Mouse (Mus musculus) lung, adult 18-20 months (tissue): ENCODE data around the gene Fam166a.
A peak's percentile ranks its signal among the peaks of the same experiment; 100 is the strongest.

Experiments
- DNase-seq, 2 experiments: peaks; one replicate each; pipeline ENCODE4 v3.0.0; 2022; ENCODE audit warnings: mixed read lengths in 2 of 2

Fam166a gene

GRCm38 (mm10) chr2:25218445-25218844, at the start of gene Fam166a:
Gene Fam166a (plus strand): TSS chr2:25218745.
- no peak for DNase-seq

GRCm38 (mm10) chr2:25169778-25170177, 48.8 kb upstream of the Fam166a start:
- DNase-seq, result no peak

- DNase-seq, result peak in 1 of 2 experiments; percentile 68
These were observed 48.0 kb upstream of the Fam166a start for GRCm38 (mm10) chr2:25170326-25171100.

- no peak for DNase-seq
These were observed 47.3 kb upstream of the Fam166a start for GRCm38 (mm10) chr2:25171101-25171768.

GRCm38 (mm10) chr2:25171769-25172153, 46.8 kb upstream of the Fam166a start:
- no peak for DNase-seq

GRCm38 (mm10) chr2:25172629-25173028, 45.9 kb upstream of the Fam166a start:
- peak; percentile 81 to 86 for DNase-seq

- DNase-seq, result no peak
These were observed 44.7 kb upstream of the Fam166a start for GRCm38 (mm10) chr2:25173821-25174220.

GRCm38 (mm10) chr2:25174866-25175689, 43.5 kb upstream of the Fam166a start:
- no peak for DNase-seq

- DNase-seq, result no peak
These were observed 42.9 kb upstream of the Fam166a start for GRCm38 (mm10) chr2:25175690-25176078.

- DNase-seq, result peak; percentile 70 to 71
These were observed 42.0 kb upstream of the Fam166a start for GRCm38 (mm10) chr2:25176573-25176972.

- no peak for DNase-seq
These were observed 41.5 kb upstream of the Fam166a start for GRCm38 (mm10) chr2:25177076-25177475.

GRCm38 (mm10) chr2:25177685-25178084, 40.9 kb upstream of the Fam166a start:
- DNase-seq, result peak; percentile 72 to 81

GRCm38 (mm10) chr2:25178285-25178972, 40.1 kb upstream of the Fam166a start:
- peak in 1 of 2 experiments; percentile 35 for DNase-seq

- DNase-seq, result no peak
These were observed 38.9 kb upstream of the Fam166a start for GRCm38 (mm10) chr2:25179566-25180217.

GRCm38 (mm10) chr2:25180478-25180903, 38.1 kb upstream of the Fam166a start, which contains the start of gene Nrarp:
Gene Nrarp (plus strand): TSS chr2:25180758.
- peak; percentile 96 to 97 for DNase-seq

GRCm38 (mm10) chr2:25180973-25181890, 37.3 kb upstream of the Fam166a start:
- peak; percentile 63 for DNase-seq

GRCm38 (mm10) chr2:25181891-25182397, 36.6 kb upstream of the Fam166a start:
- no peak for DNase-seq

GRCm38 (mm10) chr2:25182664-25183063, 35.9 kb upstream of the Fam166a start:
- DNase-seq, result peak in 1 of 2 experiments; percentile 38

GRCm38 (mm10) chr2:25183336-25183735, 35.2 kb upstream of the Fam166a start:
- DNase-seq, result no peak

- no peak for DNase-seq
These were observed 34.0 kb upstream of the Fam166a start for GRCm38 (mm10) chr2:25184496-25184895.
